Mouse (Mus musculus): Measurements from ENCODE around the gene Patl1. TPM values are rescaled to one million over a fixed set of nuclear protein-coding genes. Genes with fewer than 3 reads are reported as not detected.

Gene Patl1
- total and polyA plus RNA-seq, 3 experiments, result 5.4 to 33.5 TPM; not detected in 1

DNA sequence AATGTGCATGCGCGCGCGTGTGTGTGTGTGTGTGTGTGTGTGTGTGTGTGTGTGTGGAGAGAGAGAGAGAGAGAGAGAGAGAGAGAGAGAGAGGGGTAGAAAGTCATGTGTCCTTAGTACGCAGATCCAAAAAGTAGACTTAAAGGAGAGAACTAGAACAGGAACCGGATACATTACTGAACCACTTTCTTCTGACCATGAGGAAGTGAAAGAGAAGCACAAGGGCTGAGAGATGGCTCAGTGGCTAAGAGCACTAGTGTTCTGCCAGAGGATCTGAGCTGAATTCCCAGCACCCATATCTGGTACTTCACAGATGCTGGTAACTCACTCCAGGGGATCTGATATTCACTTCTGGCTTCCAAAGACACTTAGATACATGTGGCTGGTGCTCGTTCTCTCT is 77.1 kb downstream of the Patl1 start:
- Histone ChIP-seq H3K36me3 (ENCODE audit: control insufficient read depth in 1 of 2, insufficient read depth in 2 of 2, low read length in 2 of 2) (peaks cover 0 to 29% of the 10 kb centered on the region in 2 experiments; a peak in 2 of 4 replicates), H3K9ac (ENCODE audit: control insufficient read depth, low read depth, low read length, poor library complexity, severe bottlenecking) (no peak overlapping the region), H3K79me2 (ENCODE audit: control insufficient read depth, insufficient read depth, low read length, poor library complexity) (no peaks in the 10 kb centered on the region), H3K4me1 (ENCODE audit: control insufficient read depth in 1 of 2, insufficient read depth in 2 of 2, low read length in 2 of 2) (no peaks in the 10 kb centered on the region), H3K4me3 (ENCODE audit: control insufficient read depth in 1 of 2, insufficient read depth in 1 of 2, low read depth in 2 of 2, low read length in 2 of 2) (no peak overlapping the region), H3K27me3 (ENCODE audit: control insufficient read depth in 1 of 2, insufficient read depth in 2 of 2, low read length in 2 of 2) (no peaks in the 10 kb centered on the region), H3K9me3 (replicated peaks; ENCODE audit: insufficient read depth, low read length) (no peaks in the 10 kb centered on the region), H3K27ac (ENCODE audit: control insufficient read depth, low read depth, low read length) (no peak overlapping the region)
- no peak for DNase-seq (ENCODE audit: low read depth, low spot score)
- TF ChIP-seq MAFK (IDR thresholded peaks at IDR 0.05; ENCODE audit: borderline replicate concordance, low read depth, low read length) (no peak), TAL1 (IDR thresholded peaks at IDR 0.05; ENCODE audit: low read length) (no peak), ZNF384 (IDR thresholded peaks at IDR 0.05; ENCODE audit: low read depth, low read length) (no peak), ELF1 (IDR thresholded peaks at IDR 0.05; ENCODE audit: low read depth, low read length) (no peak), GATA1 (IDR thresholded peaks at IDR 0.05; ENCODE audit: low read depth, low read length) (no peak), ZMIZ1 (IDR thresholded peaks at IDR 0.05; ENCODE audit: low read depth, low read length) (no peak), HCFC1 (IDR thresholded peaks at IDR 0.05; ENCODE audit: low read depth, low read length) (no peak), RCOR1 (IDR thresholded peaks at IDR 0.05; ENCODE audit: low read depth, low read length) (no peak), RAD21 (IDR thresholded peaks at IDR 0.05; ENCODE audit: low read depth, low read length) (no peak), MEF2A (IDR thresholded peaks at IDR 0.05; ENCODE audit: extremely low read depth, insufficient replicate concordance, low read depth, low read length, poor library complexity, severe bottlenecking) (no peak), CTCF (IDR thresholded peaks at IDR 0.05 in 2 of 3, conservative IDR thresholded peaks at IDR 0.05 in 1 of 3; ENCODE audit: control insufficient read depth in 1 of 3, insufficient read depth in 1 of 3, low read depth in 2 of 3, low read length in 3 of 3, poor library complexity in 1 of 3, severe bottlenecking in 1 of 3) (no peak), MYC (IDR thresholded peaks at IDR 0.05; ENCODE audit: low read depth, low read length) (no peak)

DNA sequence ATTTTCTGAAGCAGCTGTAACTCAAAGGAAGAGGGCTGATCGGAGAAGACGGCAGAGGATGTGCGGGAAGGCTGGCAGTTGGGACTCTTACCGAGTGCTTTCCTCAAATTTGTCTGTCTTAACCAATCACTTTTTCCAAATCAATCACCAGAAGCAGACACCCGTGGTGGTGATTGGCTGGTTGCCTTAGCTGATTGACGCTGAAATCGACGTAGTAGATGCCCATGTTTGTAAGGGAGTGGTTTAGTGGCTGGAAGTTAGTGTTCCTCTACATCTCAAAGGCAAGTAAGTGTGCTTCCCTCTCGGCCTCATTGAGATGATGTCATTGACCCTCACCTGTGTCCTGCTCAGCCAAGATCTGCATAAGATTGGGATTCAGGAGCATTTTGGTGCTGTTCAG is 79.8 kb downstream of the Patl1 start:
- H3K9ac ChIP-seq (ENCODE audit: control insufficient read depth, low read depth, low read length, poor library complexity, severe bottlenecking), result no peak overlapping the region
- no peaks in the 10 kb centered on the region for H3K9me3 ChIP-seq (replicated peaks; ENCODE audit: insufficient read depth, low read length)
- H3K4me1 ChIP-seq (ENCODE audit: control insufficient read depth in 1 of 2, insufficient read depth in 2 of 2, low read length in 2 of 2), result no peaks in the 10 kb centered on the region
- H3K79me2 ChIP-seq (ENCODE audit: control insufficient read depth, insufficient read depth, low read length, poor library complexity), result no peaks in the 10 kb centered on the region
- peaks cover 0 to 17% of the 10 kb centered on the region in 2 experiments; a peak in 2 of 4 replicates for H3K36me3 ChIP-seq (ENCODE audit: control insufficient read depth in 1 of 2, insufficient read depth in 2 of 2, low read length in 2 of 2)
- DNase-seq (ENCODE audit: low read depth, low spot score), result no peak
- H3K27me3 ChIP-seq (ENCODE audit: control insufficient read depth in 1 of 2, insufficient read depth in 2 of 2, low read length in 2 of 2), result no peaks in the 10 kb centered on the region
- TF ChIP-seq E2F4 (IDR thresholded peaks at IDR 0.05; ENCODE audit: borderline replicate concordance, low read depth, low read length) (no peak), KAT2A (conservative IDR thresholded peaks at IDR 0.05; ENCODE audit: low read depth, low read length) (no peak), MAX (IDR thresholded peaks at IDR 0.05; ENCODE audit: low read length) (no peak), POLR2AphosphoS5 (IDR thresholded peaks at IDR 0.05; ENCODE audit: borderline replicate concordance, low read depth, low read length) (no peak), RAD21 (IDR thresholded peaks at IDR 0.05; ENCODE audit: low read depth, low read length) (no peak), SIN3A (IDR thresholded peaks at IDR 0.05; ENCODE audit: low read length) (no peak), POLR2A (IDR thresholded peaks at IDR 0.05; ENCODE audit: control insufficient read depth in 1 of 2, insufficient read depth in 1 of 2, low read depth in 1 of 2, low read length in 2 of 2, poor library complexity in 1 of 2) (no peak), CHD2 (IDR thresholded peaks at IDR 0.05; ENCODE audit: low read length) (no peak), MAZ (IDR thresholded peaks at IDR 0.05; ENCODE audit: low read depth, low read length) (no peak), ELF1 (IDR thresholded peaks at IDR 0.05; ENCODE audit: low read depth, low read length) (no peak), BHLHE40 (IDR thresholded peaks at IDR 0.05; ENCODE audit: borderline replicate concordance, low read depth, low read length) (no peak), NRF1 (IDR thresholded peaks at IDR 0.05; ENCODE audit: insufficient read depth, low read depth, low read length, poor library complexity, severe bottlenecking) (no peak), ZKSCAN1 (IDR thresholded peaks at IDR 0.05; ENCODE audit: low read depth, low read length) (no peak), CTCF (IDR thresholded peaks at IDR 0.05 in 2 of 3, conservative IDR thresholded peaks at IDR 0.05 in 1 of 3; ENCODE audit: control insufficient read depth in 1 of 3, insufficient read depth in 1 of 3, low read depth in 2 of 3, low read length in 3 of 3, poor library complexity in 1 of 3, severe bottlenecking in 1 of 3) (no peak), ZMIZ1 (IDR thresholded peaks at IDR 0.05; ENCODE audit: low read depth, low read length) (no peak), EP300 (IDR thresholded peaks at IDR 0.05; ENCODE audit: low read depth in 1 of 2, low read length in 2 of 2) (no peak)
- H3K4me3 ChIP-seq (ENCODE audit: control insufficient read depth in 1 of 2, insufficient read depth in 1 of 2, low read depth in 2 of 2, low read length in 2 of 2), result no peak overlapping the region
- no peak overlapping the region for H3K27ac ChIP-seq (ENCODE audit: control insufficient read depth, low read depth, low read length)
